Mouse (Mus musculus) liver, adult 2 months (tissue): ENCODE measurements around the gene Limk1. TPM values are rescaled to one million over a fixed set of nuclear protein-coding genes. Genes with fewer than 3 reads are reported as not detected.

Source experiments
- DNase-seq: peaks from one replicate; pipeline ENCODE4 v3.0.0-alpha.2; 2011; ENCODE audit warnings: low read depth, low spot score; ENCODE audit errors: extremely low read depth
- H3K27ac ChIP-seq: fragments of 200-500 bp; replicated peaks from 2 replicates; pipeline ENCODE4 v1.5.1; 2012; ENCODE audit warnings: low read depth, mild to moderate bottlenecking, control low read depth, inconsistent platforms, low read length; ENCODE audit not compliant: insufficient read depth
- H3K27me3 ChIP-seq: fragments of 200-500 bp; 2 replicates; pipeline ENCODE4 v1.6.1; 2012; ENCODE audit warnings: mild to moderate bottlenecking, moderate library complexity, low read length, inconsistent platforms; ENCODE audit not compliant: control insufficient read depth, insufficient read depth
- H3K36me3 ChIP-seq: fragments of 200-500 bp; 2 replicates; pipeline ENCODE4 v1.6.1; 2012; ENCODE audit warnings: low read length, inconsistent platforms; ENCODE audit not compliant: control insufficient read depth, insufficient read depth
- H3K4me1 ChIP-seq: fragments of 200-500 bp; 2 replicates; pipeline ENCODE4 v1.6.1; 2011; ENCODE audit warnings: low read length; ENCODE audit not compliant: control insufficient read depth, insufficient read depth
- H3K4me3 ChIP-seq: fragments of 200-500 bp; 2 replicates; pipeline ENCODE4 v1.5.1; 2011; ENCODE audit warnings: low read depth, mild to moderate bottlenecking, control low read depth, low read length, moderate library complexity; ENCODE audit not compliant: insufficient read depth
- H3K79me2 ChIP-seq: fragments of 200-500 bp; 2 replicates; pipeline ENCODE4 v1.6.1; 2012; ENCODE audit warnings: inconsistent platforms, mild to moderate bottlenecking, low read length, moderate library complexity; ENCODE audit not compliant: control insufficient read depth, insufficient read depth
- H3K9ac ChIP-seq: fragments of 200-500 bp; 2 replicates; pipeline ENCODE4 v1.6.1; 2012; ENCODE audit warnings: low read depth, mild to moderate bottlenecking, control low read depth, inconsistent platforms, low read length
- CTCF ChIP-seq: fragments of 200-500 bp; IDR thresholded peaks from 2 replicates; pipeline ENCODE4 v1.5.1; 2011; ENCODE audit warnings: low read depth, low read length, control low read depth
- POLR2A ChIP-seq: fragments of 200-500 bp; IDR thresholded peaks from 2 replicates; pipeline ENCODE4 v1.6.1; 2011; ENCODE audit warnings: low read length, control low read depth; ENCODE audit not compliant: insufficient read depth; ENCODE audit errors: extremely low read depth
- WGBS: fragments of 180-500 bp; shearing (Covaris S2); methylation state at CpG from one replicate; pipeline ENCODE4 v1.1.7; 2018; 5-methylcytosine and 5-hydroxymethylcytosine counted together
- polyA plus RNA-seq: library from polyadenylated mRNA; depleted of rRNA; stranded (reverse); fragments of >200 nt; gene quantifications from 2 replicates; pipeline ENCODE4 v1.2.3, GENCODE M21; 2012
- total RNA-seq: library from RNA; depleted of rRNA; stranded (reverse); fragments of >200 nt; gene quantifications from 2 replicates; pipeline ENCODE4 v1.2.3, GENCODE M21; 2014

The Limk1 gene
- total and polyA plus RNA-seq, 2 experiments, result 0.83 to 2.7 TPM

DNA sequence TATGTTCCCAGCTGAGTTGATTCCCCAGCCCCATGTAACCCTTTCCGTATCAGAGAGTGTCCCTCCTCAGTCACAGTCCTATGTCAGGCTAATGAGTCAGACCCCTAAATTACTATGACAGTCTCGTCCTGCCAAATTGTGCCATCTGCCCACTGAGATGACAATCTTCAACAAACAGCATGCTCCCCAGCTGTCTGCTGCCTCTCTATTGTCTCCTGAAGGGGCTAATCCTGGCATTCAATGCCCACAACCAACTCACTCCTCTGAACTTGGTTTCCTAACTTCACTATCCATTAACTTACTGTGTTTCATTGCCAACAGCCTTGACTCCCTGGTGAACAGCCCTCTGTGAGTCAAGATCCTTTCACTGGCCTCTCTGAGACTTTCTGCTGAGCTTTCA is 4.0 kb downstream of the Limk1 start:
- no peaks in the 10 kb centered on the region for H3K36me3 ChIP-seq
- peak; percentile 48 for DNase-seq
- H3K27me3 ChIP-seq, result no peaks in the 10 kb centered on the region
- TF ChIP-seq POLR2A (no peak), CTCF (no peak)
- H3K4me1 ChIP-seq, result peaks cover 6% of the 10 kb centered on the region
- no peak overlapping the region for H3K27ac ChIP-seq
- WGBS, result 94% methylated on average over 2 of the region's 2 CpGs
- H3K9ac ChIP-seq, result no peak overlapping the region
- no peaks in the 10 kb centered on the region for H3K79me2 ChIP-seq
- no peak overlapping the region for H3K4me3 ChIP-seq

DNA sequence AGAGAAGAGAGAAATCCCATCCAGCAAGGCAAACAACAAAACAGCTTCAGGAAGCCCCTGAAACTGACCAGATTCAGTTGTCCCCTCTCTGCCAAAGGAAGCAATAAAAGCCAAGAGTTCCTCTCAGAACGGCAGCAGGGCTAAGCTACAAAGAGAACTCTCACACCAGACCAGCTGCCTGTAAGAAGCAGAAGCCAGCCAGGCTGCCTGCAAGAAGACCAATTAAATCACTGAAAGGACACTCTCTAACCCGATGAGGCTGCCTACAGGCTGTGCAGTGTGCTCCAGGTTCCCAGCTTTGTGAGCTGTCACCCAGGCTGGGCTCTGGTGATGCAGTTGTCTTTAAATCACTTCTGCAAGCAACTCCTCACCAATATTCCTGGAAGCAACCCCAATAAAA is 4.6 kb downstream of the Limk1 start:
- no peak for DNase-seq
- no peak overlapping the region for H3K9ac ChIP-seq
- no peaks in the 10 kb centered on the region for H3K36me3 ChIP-seq
- WGBS, result 77% methylated on average over 2 of the region's 2 CpGs
- H3K4me1 ChIP-seq, result peaks cover 6% of the 10 kb centered on the region
- H3K79me2 ChIP-seq, result no peaks in the 10 kb centered on the region
- no peak for TF ChIP-seq POLR2A
- no peak for TF ChIP-seq CTCF
- H3K27ac ChIP-seq, result no peak overlapping the region
- no peaks in the 10 kb centered on the region for H3K27me3 ChIP-seq
- H3K4me3 ChIP-seq, result no peak overlapping the region

DNA sequence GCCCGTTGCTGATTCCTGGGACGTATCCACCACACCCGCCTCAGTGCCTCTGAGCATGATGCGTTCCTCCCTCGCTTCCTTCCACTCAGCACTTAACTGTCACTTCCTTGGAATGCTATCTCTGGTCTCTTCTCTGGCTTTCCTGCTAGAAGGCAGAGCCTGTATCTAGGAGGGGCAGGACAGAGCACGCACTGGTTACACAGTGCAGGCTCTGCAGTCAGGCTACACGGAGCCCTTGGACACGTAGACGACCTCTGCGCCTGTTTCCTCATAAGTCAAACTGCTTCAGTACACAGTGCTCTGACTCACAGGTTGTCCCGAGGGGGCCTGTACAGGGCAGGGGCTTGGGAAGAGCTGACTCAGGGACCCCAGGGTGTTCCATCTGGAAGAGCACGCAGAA is 8.2 kb downstream of the Limk1 start:
- peak overlapping the region; percentile 58 for H3K27ac ChIP-seq
- 57% methylated on average over 12 of the region's 12 CpGs for WGBS
- H3K36me3 ChIP-seq, result no peaks in the 10 kb centered on the region
- H3K27me3 ChIP-seq, result no peaks in the 10 kb centered on the region
- no peaks in the 10 kb centered on the region for H3K79me2 ChIP-seq
- H3K4me1 ChIP-seq, result peaks cover 8% of the 10 kb centered on the region
- TF ChIP-seq POLR2A (no peak), CTCF (no peak)
- DNase-seq, result peak; percentile 53
- H3K4me3 ChIP-seq, result no peak overlapping the region
- peak overlapping the region; percentile 7; the same call in 1 of the 2 replicates for H3K9ac ChIP-seq

DNA sequence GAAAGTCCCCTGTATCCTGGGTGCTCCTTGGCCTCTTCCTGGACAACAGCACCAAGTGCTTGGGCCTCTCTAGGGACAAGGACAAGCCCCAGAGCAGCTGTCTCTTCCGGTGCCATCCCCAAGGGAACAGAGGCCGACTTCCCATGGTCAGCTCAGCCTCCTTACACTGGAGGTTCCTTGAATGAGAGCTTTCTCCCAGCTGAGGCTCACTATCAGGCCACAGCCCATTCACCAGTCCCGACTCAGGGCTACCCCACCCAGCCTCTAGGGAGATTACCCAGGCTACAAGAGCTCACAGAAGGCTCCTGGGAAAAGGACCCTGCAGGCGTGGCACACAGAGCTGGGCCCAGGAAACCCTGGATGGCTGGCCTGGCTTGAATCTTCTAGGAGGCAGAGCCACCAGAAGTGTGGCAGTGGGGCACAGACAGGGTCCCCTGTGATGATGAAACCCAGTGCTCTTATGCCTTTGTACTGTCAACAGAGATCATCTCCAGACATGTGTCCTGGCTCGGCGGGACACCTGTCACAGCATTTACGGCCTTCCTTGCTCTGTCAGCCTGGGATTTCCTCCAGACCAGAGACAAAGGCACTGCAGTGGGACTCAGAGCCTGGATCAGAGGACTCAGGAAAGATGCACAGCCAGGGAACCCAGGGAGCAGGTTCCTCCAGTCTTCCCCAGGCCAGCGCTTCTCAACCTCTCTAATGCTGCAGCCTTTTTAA is 9.4 kb downstream of the Limk1 start:
- no peaks in the 10 kb centered on the region for H3K27me3 ChIP-seq
- peak overlapping the region; percentile 51 for H3K27ac ChIP-seq
- 75% methylated on average over 8 of the region's 8 CpGs for WGBS
- peaks cover 8% of the 10 kb centered on the region for H3K4me1 ChIP-seq
- no peak for TF ChIP-seq CTCF
- no peak for TF ChIP-seq POLR2A
- no peak overlapping the region for H3K9ac ChIP-seq
- H3K79me2 ChIP-seq, result no peaks in the 10 kb centered on the region
- H3K36me3 ChIP-seq, result no peaks in the 10 kb centered on the region
- no peak overlapping the region for H3K4me3 ChIP-seq
- no peak for DNase-seq

DNA sequence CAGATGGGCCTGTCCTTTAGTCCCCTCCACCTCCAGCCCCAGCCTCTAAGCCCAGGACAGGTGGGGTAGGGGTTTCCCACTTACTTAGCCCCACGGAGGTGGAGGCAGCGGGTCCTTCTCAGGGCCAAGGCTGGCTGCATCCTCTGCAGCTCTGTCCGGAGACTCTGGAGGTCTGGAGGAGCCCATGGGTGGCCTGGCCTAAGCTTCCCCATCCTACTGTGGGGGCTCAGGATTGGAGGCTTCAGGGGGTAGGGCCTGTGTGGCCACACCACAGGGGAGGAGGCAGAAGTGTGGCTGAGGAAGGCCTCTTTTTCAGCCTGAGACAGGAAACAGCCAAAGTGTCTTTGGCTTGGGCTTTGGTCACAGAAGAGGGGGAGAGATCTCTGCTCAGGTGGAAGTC is 10.4 kb downstream of the Limk1 start:
- 65% methylated on average over 3 of the region's 3 CpGs for WGBS
- no peaks in the 10 kb centered on the region for H3K36me3 ChIP-seq
- DNase-seq, result no peak
- H3K27ac ChIP-seq, result peak overlapping the region; percentile 51
- H3K4me1 ChIP-seq, result peaks cover 8% of the 10 kb centered on the region
- no peaks in the 10 kb centered on the region for H3K27me3 ChIP-seq
- TF ChIP-seq POLR2A (0 out of 2 replicates have a peak, but pooled peaks have one; percentile 15), CTCF (no peak)
- H3K4me3 ChIP-seq, result peak overlapping the region; percentile 56
- H3K9ac ChIP-seq, result peak overlapping the region; percentile 52
- H3K79me2 ChIP-seq, result no peaks in the 10 kb centered on the region

DNA sequence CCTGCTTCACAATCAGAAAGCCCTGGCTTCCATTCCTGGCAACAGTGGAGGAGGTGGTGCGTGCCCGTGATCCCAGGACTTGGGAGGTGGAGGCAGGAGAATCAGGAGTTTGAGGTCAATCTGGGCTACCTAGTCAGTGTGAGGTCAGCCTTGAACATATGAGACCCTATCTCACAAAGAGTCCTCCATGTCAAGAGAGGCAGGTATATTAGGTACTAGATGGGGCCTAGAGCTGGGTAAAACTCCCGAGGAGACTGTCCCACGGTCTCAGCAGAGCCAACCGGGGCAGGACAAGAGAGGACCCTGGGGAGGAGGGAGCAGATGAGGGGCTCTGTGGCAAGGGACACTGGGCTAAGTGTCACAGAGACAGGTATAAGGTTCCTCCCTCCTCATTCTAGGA is 10.9 kb downstream of the Limk1 start:
- 81% methylated on average over 5 of the region's 5 CpGs for WGBS
- H3K4me3 ChIP-seq, result peak overlapping the region; percentile 56
- TF ChIP-seq POLR2A, result no peak
- H3K79me2 ChIP-seq, result no peaks in the 10 kb centered on the region
- DNase-seq, result no peak
- H3K27ac ChIP-seq, result peak overlapping the region; percentile 17; the same call in 1 of the 2 replicates
- no peaks in the 10 kb centered on the region for H3K27me3 ChIP-seq
- H3K9ac ChIP-seq, result peak overlapping the region; percentile 52; the same call in 1 of the 2 replicates
- H3K36me3 ChIP-seq, result no peaks in the 10 kb centered on the region
- H3K4me1 ChIP-seq, result peaks cover 8% of the 10 kb centered on the region
